Mouse (Mus musculus): ENCODE measurements around the gene Emc1.

GRCm38 (mm10) chr4:139422409-139422808 is 70.0 kb downstream of the Emc1 start:
- TF ChIP-seq CTCF (conservative IDR thresholded peaks at IDR 0.05; ENCODE audit: insufficient read depth, insufficient read length, low read depth, low read length) (no peak), POLR2A (IDR thresholded peaks at IDR 0.05; ENCODE audit: low read depth, low read length) (no peak)
